Mouse (Mus musculus) CD8-positive naive resting alpha-beta T cell, adult 2 months (primary cell): ENCODE results near the gene Slc38a9.

ENCODE experiments used
- DNase-seq, 2 experiments: peaks; one replicate each; pipeline ENCODE4 v3.0.0; 2022; ENCODE audit warnings: low read depth in 2 of 2, low spot score in 2 of 2

Slc38a9 gene

DNA sequence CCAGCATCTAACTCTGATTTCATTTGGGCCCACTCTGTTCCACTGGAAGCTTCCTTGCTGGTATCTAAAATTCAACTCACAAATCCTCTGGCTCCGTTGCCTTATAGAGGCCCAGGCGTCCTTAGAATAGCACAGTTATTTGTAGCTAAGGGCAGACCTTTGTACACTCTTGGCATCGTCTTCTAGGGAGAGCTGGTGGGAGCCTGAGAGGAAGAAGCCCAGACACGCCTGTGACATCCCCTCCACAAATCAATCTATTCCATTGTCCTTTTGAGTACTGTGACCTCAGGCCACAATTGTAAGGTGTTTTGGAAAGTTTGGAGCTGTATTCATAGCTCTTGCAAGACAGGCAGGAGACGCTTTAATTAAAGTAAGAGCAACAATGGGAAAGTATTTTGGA lies 104.0 kb downstream of the Slc38a9 start:
- no peak for DNase-seq

DNA sequence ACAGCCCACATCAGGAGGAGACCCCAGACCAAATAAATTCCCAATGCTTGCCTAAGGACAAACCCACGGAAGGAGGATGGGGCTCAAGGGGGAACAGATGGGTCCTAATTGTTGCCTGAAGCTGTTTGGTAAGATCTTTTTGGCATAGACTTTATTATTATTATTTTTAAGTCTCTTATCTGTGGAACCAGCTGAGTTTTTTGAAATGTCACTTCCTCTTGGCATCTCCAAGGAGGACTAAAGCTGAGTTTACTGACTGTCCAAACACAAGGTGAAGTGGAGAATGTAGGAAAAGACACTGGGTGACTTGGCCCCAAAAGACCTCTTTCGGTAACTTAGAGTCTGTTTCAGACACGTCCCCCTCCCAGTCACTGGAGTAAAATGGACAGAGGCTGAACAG lies 105.1 kb downstream of the Slc38a9 start:
- DNase-seq = no peak

DNA sequence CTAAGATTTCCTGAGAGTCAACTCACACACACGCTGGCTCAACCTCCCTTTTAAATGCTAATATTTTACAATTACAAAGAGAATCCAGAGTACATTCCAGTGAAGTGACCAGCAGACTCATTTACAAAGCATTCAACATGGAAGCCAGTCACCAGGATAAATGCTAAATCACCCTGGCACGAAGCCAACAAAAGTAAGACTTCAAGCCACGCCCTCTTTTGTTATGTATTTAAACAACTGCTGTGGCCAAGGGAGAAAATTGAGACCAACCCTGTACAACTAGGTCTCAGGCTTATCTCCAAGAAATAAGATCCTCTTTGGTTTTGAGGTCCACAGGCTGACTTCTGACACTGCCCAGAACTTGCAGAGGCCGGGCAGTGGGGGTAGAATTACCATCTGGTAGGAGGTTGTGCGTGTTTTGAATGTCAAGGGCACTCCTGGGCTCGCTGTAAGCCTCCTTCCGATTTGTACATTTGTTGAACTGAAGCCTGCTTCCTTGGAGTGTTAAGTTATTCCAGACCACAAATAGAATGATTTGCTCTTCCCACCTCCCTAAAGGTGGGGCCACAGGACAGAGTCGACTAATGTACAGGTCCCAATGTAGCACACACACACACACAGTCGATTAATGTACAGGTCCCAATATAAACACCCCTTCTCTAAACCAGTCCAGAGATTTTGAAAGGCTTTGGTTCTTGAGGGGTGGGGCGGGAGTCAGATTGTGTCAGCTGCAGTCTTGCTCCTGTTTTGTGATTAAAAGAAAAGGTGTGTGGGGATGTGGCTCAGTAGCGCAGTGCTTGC lies 110.2 kb downstream of the Slc38a9 start:
- DNase-seq = no peak

DNA sequence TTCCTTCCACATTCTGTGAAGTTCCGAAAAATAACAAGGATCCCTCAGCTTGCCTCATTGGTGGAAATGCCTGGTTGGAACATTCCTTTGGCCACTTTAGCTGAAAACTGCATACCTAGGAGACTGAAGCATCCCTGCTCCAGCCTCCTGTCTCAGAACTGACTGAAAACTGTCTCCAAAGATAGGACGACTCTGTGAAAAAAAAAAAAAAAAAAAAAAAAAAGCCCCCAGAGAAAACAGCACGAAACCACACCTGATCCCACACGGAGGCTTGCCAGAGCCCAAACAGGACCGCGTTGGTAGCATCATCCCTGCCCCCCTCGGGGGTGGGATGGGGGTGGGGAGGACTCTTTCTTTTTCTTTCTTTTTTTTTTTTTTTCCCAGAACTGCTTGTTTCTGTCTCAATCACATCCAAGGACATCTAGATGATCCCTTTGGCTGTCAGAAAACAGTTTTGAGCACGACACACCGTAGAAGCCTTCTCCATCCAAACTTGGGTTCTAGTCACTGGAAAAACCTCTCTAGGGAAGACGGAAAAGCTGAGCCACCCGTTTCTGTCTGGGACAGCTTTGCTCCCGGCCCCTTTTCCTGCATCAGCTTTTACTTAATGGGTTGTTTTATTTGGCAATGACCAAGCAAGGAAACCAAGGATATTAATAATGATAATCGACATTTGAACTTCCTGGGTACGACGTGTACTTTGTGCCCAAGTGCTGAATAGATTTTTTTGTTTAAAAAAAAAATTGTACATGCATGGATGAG lies 111.1 kb downstream of the Slc38a9 start:
- DNase-seq = no peak

DNA sequence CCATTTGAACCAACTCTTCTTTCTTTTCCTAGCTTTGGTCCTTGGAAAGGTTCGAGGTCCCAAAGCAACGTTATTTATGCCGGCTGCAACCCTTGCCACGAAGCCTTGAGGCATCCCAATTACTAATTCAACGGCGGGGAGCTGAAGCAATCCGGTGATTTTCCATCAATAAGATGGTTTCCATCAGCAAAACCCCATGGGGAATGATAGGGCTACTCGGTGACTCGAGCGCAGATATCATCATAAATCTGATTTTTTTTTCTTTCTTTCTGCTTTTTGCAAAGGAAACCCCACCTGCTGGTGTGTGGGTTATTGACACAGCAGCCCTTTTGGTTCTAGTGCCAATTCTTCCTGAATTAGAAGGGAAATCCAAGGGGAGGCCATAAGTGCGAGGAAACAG lies 111.7 kb downstream of the Slc38a9 start:
- DNase-seq = no peak

DNA sequence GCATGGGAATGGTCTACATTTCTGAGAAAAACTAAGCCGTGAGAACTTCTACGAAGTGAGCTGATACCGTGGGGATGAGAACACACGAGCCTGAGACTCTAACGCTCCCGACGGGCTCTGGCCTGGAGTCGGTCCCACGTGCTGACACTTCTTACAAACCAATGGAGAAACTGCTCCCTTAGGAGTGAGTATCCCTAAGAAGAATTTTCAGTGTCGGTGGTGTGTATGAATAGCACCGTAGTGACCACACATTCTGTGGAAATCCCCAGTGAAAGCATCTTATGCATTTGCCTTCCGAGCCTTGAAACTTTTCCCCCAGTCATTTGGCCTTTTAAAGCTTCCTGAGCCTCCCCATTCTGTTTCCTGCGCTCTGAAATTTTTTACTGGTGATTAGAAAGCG lies 112.3 kb downstream of the Slc38a9 start:
- DNase-seq = no peak

DNA sequence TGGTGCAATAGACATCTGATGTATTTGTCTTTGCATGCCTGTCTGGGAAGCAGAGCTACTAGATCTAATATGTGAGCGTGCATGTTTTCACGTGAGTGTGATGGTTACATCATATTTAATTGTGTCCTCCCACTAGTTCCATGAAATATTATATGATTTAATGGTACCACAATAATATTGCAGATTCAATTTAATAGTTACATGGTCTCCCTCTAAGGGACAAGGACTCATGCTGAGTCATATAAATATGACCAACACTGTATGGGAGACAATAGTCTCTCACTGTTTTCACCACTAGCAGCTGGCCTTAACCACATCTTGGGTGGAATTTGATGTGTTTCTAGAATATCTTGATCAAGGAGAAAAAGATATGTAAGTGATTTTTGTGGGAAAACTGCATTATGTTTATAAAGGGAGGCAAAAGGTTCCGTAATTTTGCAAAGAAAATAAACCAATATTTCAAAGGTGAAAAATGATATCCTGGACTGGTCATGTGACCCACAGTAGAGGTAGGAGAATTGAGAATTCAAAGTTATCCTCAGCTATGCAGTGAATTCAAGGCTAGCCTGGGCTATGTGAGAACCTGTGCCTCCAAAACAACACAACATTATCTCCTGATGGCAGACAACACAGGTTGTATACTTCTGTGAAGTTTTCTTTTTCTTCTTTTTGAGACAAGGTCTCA lies 113.6 kb downstream of the Slc38a9 start:
- no peak for DNase-seq

DNA sequence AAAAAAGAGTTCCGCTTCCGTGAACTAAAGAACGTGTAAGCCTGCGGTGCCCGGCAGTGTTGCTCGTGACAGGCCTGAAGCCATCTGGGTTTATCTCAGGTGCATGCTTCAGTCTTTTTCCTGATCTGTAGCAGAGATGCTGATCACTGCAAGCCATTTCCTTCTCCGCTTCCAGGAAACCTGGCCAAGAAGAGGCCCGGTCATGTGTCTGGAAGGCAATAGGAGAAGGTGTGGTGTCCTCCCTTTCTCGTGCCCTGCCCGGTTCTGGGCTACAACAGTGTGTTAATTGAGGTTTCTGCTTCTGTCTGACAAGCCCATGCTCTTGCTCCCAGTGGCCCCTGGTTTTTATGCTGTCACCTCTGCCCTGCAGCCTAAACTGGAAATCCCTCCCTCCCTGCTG lies 115.3 kb downstream of the Slc38a9 start:
- DNase-seq = no peak

DNA sequence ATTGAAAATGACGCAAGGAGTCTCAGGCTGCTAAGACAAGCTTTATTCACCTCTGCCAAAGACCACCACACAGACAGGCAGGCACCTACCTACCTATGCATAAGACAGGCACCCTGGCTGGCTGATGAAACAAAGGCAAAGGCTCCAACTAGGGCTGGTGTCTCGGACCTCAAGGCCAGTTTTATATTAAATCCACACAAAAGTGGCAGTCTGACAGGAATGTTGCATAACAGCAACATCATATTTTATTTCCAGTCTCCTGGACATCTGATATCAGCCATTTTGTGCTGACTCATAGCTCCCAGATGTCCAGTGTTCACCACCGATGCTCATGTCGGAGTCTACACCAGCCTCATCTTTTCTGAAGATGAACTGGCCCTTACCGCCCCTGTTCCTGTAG lies 117.9 kb downstream of the Slc38a9 start:
- no peak for DNase-seq

DNA sequence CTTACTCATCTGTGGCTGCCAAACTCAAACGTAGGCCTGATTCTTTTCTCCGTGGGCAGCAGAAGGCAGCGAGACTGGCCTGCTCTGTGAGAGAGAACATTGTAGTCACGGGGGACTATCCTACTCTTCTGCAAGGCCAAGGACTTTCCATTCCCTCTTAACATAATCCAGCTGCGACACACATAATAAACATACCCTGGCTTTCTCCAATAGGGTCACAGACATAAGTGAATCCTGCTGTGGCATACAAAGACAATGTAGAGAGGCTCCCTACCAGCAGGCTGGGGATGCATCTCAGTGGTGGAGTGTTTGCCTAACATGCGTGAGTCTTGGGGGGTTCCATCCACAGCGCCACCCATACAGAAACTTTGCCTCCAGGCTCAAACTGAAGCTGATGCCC lies 124.8 kb downstream of the Slc38a9 start:
- no peak for DNase-seq

DNA sequence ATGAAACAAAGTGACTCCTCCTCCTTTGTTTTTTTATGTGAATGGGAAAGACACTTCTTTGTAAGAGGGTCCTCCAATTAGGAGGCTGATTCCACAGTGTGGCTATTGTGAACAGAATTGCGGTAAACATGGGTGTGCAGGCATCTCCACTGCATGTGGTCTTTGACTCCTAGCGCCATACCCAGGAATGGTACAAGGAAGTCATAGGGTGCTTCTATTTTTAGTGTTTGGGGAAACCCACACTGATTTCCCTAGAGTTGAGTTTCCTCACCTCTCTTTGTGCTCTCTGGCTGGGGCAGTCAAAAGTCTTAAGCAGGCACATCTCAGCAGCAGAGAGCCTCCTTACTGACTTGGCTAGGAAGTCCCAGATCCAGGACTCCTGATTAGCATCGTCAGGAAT lies 125.6 kb downstream of the Slc38a9 start:
- DNase-seq = no peak

DNA sequence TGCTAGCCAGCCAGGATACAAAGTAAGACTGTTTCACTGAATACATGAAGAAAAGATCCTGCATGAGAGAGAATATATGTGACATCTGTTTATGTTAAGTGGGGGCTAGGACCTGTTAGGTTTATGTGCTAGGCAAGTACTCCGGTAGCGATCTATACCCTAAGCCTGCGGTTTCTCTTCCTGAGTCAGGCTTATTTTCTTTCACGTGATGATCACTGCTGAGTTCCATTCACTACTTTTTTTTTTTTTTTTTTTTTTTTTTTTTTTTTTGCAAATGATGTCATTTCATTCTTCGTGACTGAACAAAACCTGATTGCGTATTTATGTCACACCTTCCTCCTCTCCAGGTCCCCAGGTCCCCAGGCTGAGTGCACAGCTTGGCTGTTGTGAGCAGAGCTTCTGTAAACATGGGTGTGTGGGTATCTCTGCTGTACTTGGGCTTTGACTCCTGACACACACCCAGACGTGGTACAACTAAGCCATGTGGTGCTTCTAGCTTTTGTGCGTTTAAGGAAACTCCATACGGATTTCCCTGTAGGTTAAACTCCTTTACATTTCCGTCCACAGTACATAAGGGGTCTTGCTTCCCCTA lies 126.5 kb downstream of the Slc38a9 start:
- no peak for DNase-seq
